Comparison of ENCODE assay signal across 9 mouse cellular contexts in genomic region chr15:7154010-7154736, GRCm38 (mm10).
A peak's percentile ranks its signal among the peaks of the same experiment; 100 is the strongest.
DNase-seq lines count a peak whose midpoint lies in the region; ATAC-seq and TF ChIP-seq lines count a peak whose summit lies in the region.
"Had no signal": no experiment of that assay in that cellular context is flagged by ENCODE, and none has a peak within 500 bp of the region (broad histone marks: within the 10 kb centered on the region; RNA-seq: fewer than 3 reads in every experiment).

No protein-coding gene starts in this region.

- no peak overlapping the region for H3K4me3 ChIP-seq in gastrocnemius, adult 2 months
- no peak overlapping the region for H3K4me3 ChIP-seq in liver, postnatal 0 days (ENCODE audit: low read depth, low read length)
- H3K4me3 ChIP-seq in liver, embryonic 12.5 days: no peak overlapping the region
- H3K4me3 ChIP-seq in limb, embryonic 10.5 days: no peak overlapping the region

- H3K4me1 ChIP-seq in liver, postnatal 0 days (ENCODE audit: insufficient read depth): peaks cover 6% of the 10 kb centered on the region
- no peaks in the 10 kb centered on the region for H3K4me1 ChIP-seq in liver, embryonic 12.5 days
- peaks cover 4% of the 10 kb centered on the region for H3K4me1 ChIP-seq in limb, embryonic 10.5 days

- intact Hi-C loops in gastrocnemius, adult 2 months (cut with DNase I): no loop called here
- intact Hi-C loops in heart, postnatal 36 days (cut with DNase I): no loop called here

- H3K27ac ChIP-seq in gastrocnemius, adult 2 months: peak overlapping the region; percentile 12
- no peak overlapping the region for H3K27ac ChIP-seq in liver, postnatal 0 days (ENCODE audit: low read depth)
- no peak overlapping the region for H3K27ac ChIP-seq in liver, embryonic 12.5 days
- H3K27ac ChIP-seq in limb, embryonic 10.5 days: no peak overlapping the region

- ATAC-seq in liver, postnatal 0 days: peak; percentile 51; the same call in 1 of the 2 replicates
- ATAC-seq in liver, embryonic 12.5 days: no peak

- H3K9me3 ChIP-seq in liver, postnatal 0 days (ENCODE audit: low read length): no peaks in the 10 kb centered on the region
- H3K9me3 ChIP-seq in liver, embryonic 12.5 days (replicated peaks): no peaks in the 10 kb centered on the region
- H3K9me3 ChIP-seq in limb, embryonic 10.5 days (replicated peaks): no peaks in the 10 kb centered on the region

- H3K4me2 ChIP-seq in liver, postnatal 0 days (ENCODE audit: low read depth, low read length): no peak overlapping the region
- H3K4me2 ChIP-seq in liver, embryonic 12.5 days: no peak overlapping the region

- H3K27me3 ChIP-seq in liver, postnatal 0 days (ENCODE audit: insufficient read depth, low read length): no peaks in the 10 kb centered on the region
- H3K27me3 ChIP-seq in liver, embryonic 12.5 days (replicated peaks): no peaks in the 10 kb centered on the region
- no peaks in the 10 kb centered on the region for H3K27me3 ChIP-seq in limb, embryonic 10.5 days (ENCODE audit: low read depth, poor library complexity, severe bottlenecking)

- TF ChIP-seq CTCF in gastrocnemius, adult 2 months (IDR thresholded peaks at IDR 0.05): no peak
- TF ChIP-seq CTCF in liver, postnatal 0 days (IDR thresholded peaks at IDR 0.05; ENCODE audit: low read depth): no peak

- WGBS in liver, postnatal 0 days (ENCODE audit: insufficient replicate concordance): 68% methylated on average over 15 of the region's 15 CpGs
- WGBS in liver, embryonic 12.5 days (ENCODE audit: insufficient replicate concordance): 74% methylated on average over 15 of the region's 15 CpGs
- WGBS in limb, embryonic 10.5 days: 92% methylated on average over 15 of the region's 15 CpGs

- H3K36me3 ChIP-seq in liver, postnatal 0 days (replicated peaks; ENCODE audit: insufficient read depth, low read length): peaks cover 21% of the 10 kb centered on the region
- peaks cover 25% of the 10 kb centered on the region for H3K36me3 ChIP-seq in liver, embryonic 12.5 days
- H3K36me3 ChIP-seq in limb, embryonic 10.5 days: peaks cover 25% of the 10 kb centered on the region

- no peak overlapping the region for H3K9ac ChIP-seq in liver, postnatal 0 days (replicated peaks)
- H3K9ac ChIP-seq in liver, embryonic 12.5 days: no peak overlapping the region

- TF ChIP-seq EP300 in liver, postnatal 0 days (IDR thresholded peaks at IDR 0.05; ENCODE audit: low read depth): no peak

- peak; percentile 71 for DNase-seq in gastrocnemius, adult 2 months
- no peak for DNase-seq in gastrocnemius, adult 18-20 months (ENCODE audit: low spot score)
- DNase-seq in liver, postnatal 0 days: peak; percentile 45
- peak; percentile 71 for DNase-seq in gastrocnemius, postnatal 10 days
- DNase-seq in heart, postnatal 36 days: peak; percentile 71 to 72
- DNase-seq in limb, embryonic 10.5 days (ENCODE audit: low spot score): no peak
- DNase-seq in thymus, postnatal 14 days: no peak
- DNase-seq: B cell, adult 2 months had no signal

Comparison
In these comparisons a context has a peak if more than half of its experiments do, and no peak if none do; other contexts are left out.
1. DNase-seq: peak in gastrocnemius, adult 2 months (single experiment), liver, postnatal 0 days (single experiment), gastrocnemius, postnatal 10 days (single experiment) and heart, postnatal 36 days (2 of 2); none in gastrocnemius, adult 18-20 months (single experiment), limb, embryonic 10.5 days (single experiment) and thymus, postnatal 14 days (single experiment).